Mouse (Mus musculus): ENCODE data around the gene Dock10.

Dock10 gene

GRCm38 (mm10) chr1:80652083-80652482 lies 106.2 kb downstream of the Dock10 start:
- no peak for TF ChIP-seq GATA4 (IDR thresholded peaks at IDR 0.05; ENCODE audit: insufficient replicate concordance, low read length)

- no peak for TF ChIP-seq GATA4 (IDR thresholded peaks at IDR 0.05; ENCODE audit: insufficient replicate concordance, low read length)
Observed at GRCm38 (mm10) chr1:80646602-80647001, 111.7 kb downstream of the Dock10 start.

GRCm38 (mm10) chr1:80643866-80644451 lies 114.4 kb downstream of the Dock10 start:
- TF ChIP-seq GATA4 (IDR thresholded peaks at IDR 0.05; ENCODE audit: insufficient replicate concordance, low read length): no peak

GRCm38 (mm10) chr1:80641832-80642231 lies 116.5 kb downstream of the Dock10 start:
- TF ChIP-seq GATA4 (IDR thresholded peaks at IDR 0.05; ENCODE audit: insufficient replicate concordance, low read length): no peak

- no peak for TF ChIP-seq GATA4 (IDR thresholded peaks at IDR 0.05; ENCODE audit: insufficient replicate concordance, low read length)
Observed at GRCm38 (mm10) chr1:80641288-80641687, 117.0 kb downstream of the Dock10 start.

- TF ChIP-seq GATA4 (IDR thresholded peaks at IDR 0.05; ENCODE audit: insufficient replicate concordance, low read length): no peak
Observed at GRCm38 (mm10) chr1:80639553-80639952, 118.8 kb downstream of the Dock10 start.

- no peak for TF ChIP-seq GATA4 (IDR thresholded peaks at IDR 0.05; ENCODE audit: insufficient replicate concordance, low read length)
Observed at GRCm38 (mm10) chr1:80637214-80637705, 121.1 kb downstream of the Dock10 start.

- no peak for TF ChIP-seq GATA4 (IDR thresholded peaks at IDR 0.05; ENCODE audit: insufficient replicate concordance, low read length)
Observed at GRCm38 (mm10) chr1:80635825-80636224, 122.5 kb downstream of the Dock10 start.

- no peak for TF ChIP-seq GATA4 (IDR thresholded peaks at IDR 0.05; ENCODE audit: insufficient replicate concordance, low read length)
Observed at GRCm38 (mm10) chr1:80633536-80633935, 124.8 kb downstream of the Dock10 start.

GRCm38 (mm10) chr1:80630179-80631149 lies 127.9 kb downstream of the Dock10 start:
- no peak for TF ChIP-seq GATA4 (IDR thresholded peaks at IDR 0.05; ENCODE audit: insufficient replicate concordance, low read length)

- TF ChIP-seq GATA4 (IDR thresholded peaks at IDR 0.05; ENCODE audit: insufficient replicate concordance, low read length): no peak
Observed at GRCm38 (mm10) chr1:80628054-80628453, 130.3 kb downstream of the Dock10 start.

- no peak for TF ChIP-seq GATA4 (IDR thresholded peaks at IDR 0.05; ENCODE audit: insufficient replicate concordance, low read length)
Observed at GRCm38 (mm10) chr1:80626800-80627199, 131.5 kb downstream of the Dock10 start.

- no peak for TF ChIP-seq GATA4 (IDR thresholded peaks at IDR 0.05; ENCODE audit: insufficient replicate concordance, low read length)
Observed at GRCm38 (mm10) chr1:80625371-80625770, 133.0 kb downstream of the Dock10 start.

GRCm38 (mm10) chr1:80624552-80624951 lies 133.8 kb downstream of the Dock10 start:
- no peak for TF ChIP-seq GATA4 (IDR thresholded peaks at IDR 0.05; ENCODE audit: insufficient replicate concordance, low read length)

GRCm38 (mm10) chr1:80622646-80623045 lies 135.7 kb downstream of the Dock10 start:
- TF ChIP-seq GATA4 (IDR thresholded peaks at IDR 0.05; ENCODE audit: insufficient replicate concordance, low read length): no peak

- TF ChIP-seq GATA4 (IDR thresholded peaks at IDR 0.05; ENCODE audit: insufficient replicate concordance, low read length): no peak
Observed at GRCm38 (mm10) chr1:80619100-80619499, 139.2 kb downstream of the Dock10 start.
